Mouse (Mus musculus) gastrocnemius, adult 2 months (tissue): ENCODE data around the gene Ppp1r21. TPM values are rescaled to one million over a fixed set of nuclear protein-coding genes. Genes with fewer than 3 reads are reported as not detected.
A peak's percentile ranks its signal among the peaks of the same experiment; 100 is the strongest.

Experiments used
- DNase-seq: peaks from one replicate; pipeline ENCODE4 v3.0.0; 2022
- H3K27ac ChIP-seq: fragments of 200-600 bp; 2 replicates; pipeline ENCODE4 v1.8.1; 2022; ENCODE audit warnings: mild to moderate bottlenecking
- H3K4me3 ChIP-seq: fragments of 200-600 bp; 2 replicates; pipeline ENCODE4 v1.8.1; 2022; ENCODE audit warnings: mild to moderate bottlenecking, moderate library complexity
- CTCF ChIP-seq: fragments of 200-600 bp; IDR thresholded peaks from 2 replicates; pipeline ENCODE4 v1.8.1; 2022; ENCODE audit warnings: antibody characterized with exemption, mild to moderate bottlenecking, moderate library complexity
- intact Hi-C: fragments of 180-260 bp; cut with DNase I; formaldehyde crosslinking; loops from one replicate; pipeline ENCODE4 v1.15.1; 2025
- total RNA-seq, 2 experiments: library from RNA; stranded (reverse); gene quantifications; 2 replicates each; pipeline ENCODE4 v1.2.3; 2021

The Ppp1r21 gene
- total RNA-seq, 2 experiments from 2014 or later = 4.5 to 5.8 TPM

- intact Hi-C loops = loop anchor here (2.0 kb wide), 1 partner anchor 31 kb away; no protein-coding TSS in a partner anchor
- peak overlapping the region; percentile 80 for H3K27ac ChIP-seq
- peak overlapping the region; percentile 46 for H3K4me3 ChIP-seq
- DNase-seq = peak; percentile 53
- no peak for TF ChIP-seq CTCF
Observed at GRCm38 (mm10) chr17:88629381-88629759, 99.5 kb downstream of the Ppp1r21 start.

GRCm38 (mm10) chr17:88629931-88630553, 100.1 kb downstream of the Ppp1r21 start:
- intact Hi-C loops = loop anchor here (2.0 kb wide), 1 partner anchor 31 kb away; no protein-coding TSS in a partner anchor
- peak overlapping the region; percentile 80 for H3K27ac ChIP-seq
- H3K4me3 ChIP-seq = peak overlapping the region; percentile 46
- peak; percentile 13; the same call in 1 of the 2 replicates for TF ChIP-seq CTCF
- peak; percentile 68 for DNase-seq

- peak; percentile 31 for DNase-seq
- no peak for TF ChIP-seq CTCF
- H3K4me3 ChIP-seq = no peak overlapping the region; the same call in 1 of the 2 replicates
- peak overlapping the region; percentile 80 for H3K27ac ChIP-seq
- intact Hi-C loops = no loop called here
Observed at GRCm38 (mm10) chr17:88630554-88630948, 100.6 kb downstream of the Ppp1r21 start.

- no peak for TF ChIP-seq CTCF
- DNase-seq = no peak
- intact Hi-C loops = no loop called here
- H3K27ac ChIP-seq = peak overlapping the region; percentile 80; the same call in 1 of the 2 replicates
- H3K4me3 ChIP-seq = no peak overlapping the region
Observed at GRCm38 (mm10) chr17:88632631-88633030, 102.7 kb downstream of the Ppp1r21 start.

GRCm38 (mm10) chr17:88636076-88636475, 106.2 kb downstream of the Ppp1r21 start:
- TF ChIP-seq CTCF = no peak
- no peak for DNase-seq
- H3K4me3 ChIP-seq = peak overlapping the region; percentile 49
- peak overlapping the region; percentile 48 for H3K27ac ChIP-seq
- intact Hi-C loops = no loop called here

- DNase-seq = no peak
- TF ChIP-seq CTCF = peak; percentile 7; the same call in 1 of the 2 replicates
- Histone ChIP-seq H3K27ac (peak overlapping the region; percentile 48), H3K4me3 (peak overlapping the region; percentile 49)
- intact Hi-C loops = no loop called here
Observed at GRCm38 (mm10) chr17:88636587-88636986, 106.7 kb downstream of the Ppp1r21 start.

Other genes with a start within 250 kb of the Ppp1r21 start
- 10 to 100 TPM; 10.6 to 12.9 TPM for gene Foxn2, start 89.4 kb upstream of the Ppp1r21 start, total RNA-seq
- 10 to 100 TPM in 1 of 2 experiments, 1 to 10 TPM in 1; 5.4 to 14.2 TPM for gene Ston1, start 67.6 kb downstream of the Ppp1r21 start, total RNA-seq
- not detected for gene Gtf2a1l, start 138.5 kb downstream of the Ppp1r21 start, total RNA-seq